Mouse (Mus musculus) E14TG2a.4 (cell line): ENCODE measurements at regions not wholly inside any gene's neighbourhood (a gene's known extent, or its start where the extent isn't known, plus 50 kb on each side); places are given as distances from the start of the nearest gene placed in this dataset.

Source experiments
- H3K27me3 ChIP-seq: 2 replicates; pipeline ENCODE4 v1.6.1; 2014; ENCODE audit warnings: low read length, control low read depth; ENCODE audit not compliant: insufficient read depth
- H3K36me3 ChIP-seq: 2 replicates; pipeline ENCODE4 v1.6.1; 2014; ENCODE audit warnings: low read length, control low read depth; ENCODE audit not compliant: insufficient read depth
- H3K4me1 ChIP-seq: replicated peaks from 2 replicates; pipeline ENCODE4 v1.6.1; 2014; ENCODE audit warnings: low read depth, low read length, control low read depth
- H3K4me3 ChIP-seq: replicated peaks from 2 replicates; pipeline ENCODE4 v1.5.1; 2014; ENCODE audit warnings: mild to moderate bottlenecking, low read length
- H3K9me3 ChIP-seq: 2 replicates; pipeline ENCODE4 v1.6.1; 2014; ENCODE audit warnings: low read length, control low read depth
- CTCF ChIP-seq: conservative IDR thresholded peaks from 2 replicates; pipeline ENCODE4 v1.5.1; 2014; ENCODE audit warnings: low read length
- NANOG ChIP-seq: IDR thresholded peaks from 2 replicates; pipeline ENCODE4 v1.6.1; 2014; ENCODE audit warnings: borderline replicate concordance, low read length, mixed read lengths
- POU5F1 ChIP-seq: IDR thresholded peaks from 2 replicates; pipeline ENCODE4 v1.6.1; 2014; ENCODE audit warnings: low read length, borderline replicate concordance

DNA sequence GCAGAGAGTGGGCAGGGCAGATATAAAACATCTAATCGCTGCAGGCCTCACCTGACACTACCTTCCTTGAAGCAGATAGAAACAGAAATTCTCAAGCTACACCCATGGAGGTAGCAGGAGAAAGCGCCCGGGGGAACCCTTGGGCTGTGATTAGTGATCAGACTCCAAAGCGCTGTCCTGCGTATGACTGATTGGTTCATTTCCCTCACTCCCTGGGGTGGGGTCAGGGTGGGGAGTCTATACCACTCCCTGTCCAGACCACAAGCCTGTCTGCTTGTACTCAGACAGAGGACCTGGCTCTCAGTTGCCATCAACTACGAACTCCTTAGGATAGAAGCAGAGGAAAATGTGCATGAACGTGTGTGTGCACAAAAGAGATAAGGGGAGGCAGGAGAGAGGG, 77.7 kb downstream of the Gm826 start:
- Histone ChIP-seq H3K4me1 (no peaks in the 10 kb centered on the region), H3K27me3 (no peaks in the 10 kb centered on the region), H3K36me3 (no peaks in the 10 kb centered on the region), H3K4me3 (no peak overlapping the region), H3K9me3 (no peaks in the 10 kb centered on the region)
- TF ChIP-seq POU5F1 = no peak
- no peak for TF ChIP-seq NANOG
- no peak for TF ChIP-seq CTCF

DNA sequence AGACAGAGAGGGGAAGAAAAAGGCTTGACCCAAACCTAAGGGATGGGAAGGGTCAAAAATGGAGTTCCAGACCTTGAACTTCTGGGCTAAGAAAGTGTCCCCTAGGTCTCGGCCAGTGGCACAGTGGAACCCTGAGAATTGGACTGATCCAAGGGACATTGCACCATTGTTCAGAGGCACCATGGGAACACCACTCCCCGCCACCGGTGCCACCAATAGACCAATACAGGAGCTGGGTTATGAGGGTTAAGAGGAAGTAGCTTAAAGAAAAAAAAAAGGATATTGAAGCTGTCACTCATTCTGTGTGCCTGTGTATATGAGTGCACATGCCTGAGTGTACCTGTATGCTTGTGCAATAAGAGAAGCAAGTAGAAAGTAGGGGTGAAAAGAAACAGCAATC, 83.7 kb downstream of the Gm826 start:
- Histone ChIP-seq H3K9me3 (no peaks in the 10 kb centered on the region), H3K27me3 (0 out of 2 replicates have a peak, but pooled peaks cover 7% of the 10 kb centered on the region), H3K4me3 (no peak overlapping the region), H3K4me1 (no peaks in the 10 kb centered on the region), H3K36me3 (no peaks in the 10 kb centered on the region)
- TF ChIP-seq POU5F1 (no peak), NANOG (no peak), CTCF (no peak)

DNA sequence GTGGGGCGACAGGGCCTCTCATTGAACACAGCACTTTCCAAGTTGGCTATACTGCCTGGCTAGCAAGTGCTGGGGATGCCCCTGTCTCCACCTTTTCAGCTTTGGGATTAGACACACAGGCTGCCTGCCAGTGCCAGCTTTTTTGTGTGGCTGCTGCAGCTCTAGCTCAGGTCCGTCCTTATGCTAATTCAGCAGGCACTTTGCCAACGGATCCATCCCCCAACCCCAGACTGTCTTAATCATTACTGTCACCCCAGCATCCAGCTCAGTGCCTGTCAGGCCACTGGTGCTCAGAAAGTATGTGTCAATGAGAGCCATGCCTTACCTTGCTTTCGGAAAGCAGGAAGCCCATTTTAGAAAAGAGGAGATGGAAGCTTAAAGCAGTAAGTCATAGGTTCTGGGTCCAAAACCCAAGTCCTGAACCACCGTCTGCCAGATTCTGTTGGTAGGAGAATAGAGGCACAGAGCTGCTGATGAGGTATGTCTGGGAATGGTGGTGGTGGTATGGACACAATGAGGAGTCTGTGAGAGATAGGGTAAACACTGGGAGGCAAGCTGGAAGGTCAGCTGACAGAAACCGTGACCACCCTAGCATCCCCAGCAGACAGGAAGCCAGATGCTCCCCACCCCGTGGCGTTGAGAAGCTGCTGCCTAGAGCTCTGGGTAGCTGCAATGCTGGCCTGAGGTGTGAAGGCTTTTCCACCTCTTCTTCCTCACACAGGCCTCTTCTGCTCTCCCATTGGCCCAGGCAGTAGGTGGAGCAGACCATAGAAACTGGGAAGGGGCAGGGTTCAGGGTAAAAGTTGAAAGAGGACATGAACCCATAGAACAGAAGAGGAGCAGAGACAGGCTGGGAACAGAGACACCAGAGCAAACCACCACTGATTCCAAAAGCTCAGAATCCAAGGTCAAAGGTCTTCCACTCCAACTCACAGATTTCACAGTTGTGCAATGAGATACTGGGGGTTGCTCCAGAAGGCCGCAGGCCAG, 84.6 kb downstream of the Gm826 start:
- Histone ChIP-seq H3K36me3 (no peaks in the 10 kb centered on the region), H3K4me1 (no peaks in the 10 kb centered on the region), H3K9me3 (no peaks in the 10 kb centered on the region), H3K4me3 (no peak overlapping the region), H3K27me3 (0 out of 2 replicates have a peak, but pooled peaks cover 7% of the 10 kb centered on the region)
- TF ChIP-seq CTCF = no peak
- TF ChIP-seq POU5F1 = no peak
- no peak for TF ChIP-seq NANOG

DNA sequence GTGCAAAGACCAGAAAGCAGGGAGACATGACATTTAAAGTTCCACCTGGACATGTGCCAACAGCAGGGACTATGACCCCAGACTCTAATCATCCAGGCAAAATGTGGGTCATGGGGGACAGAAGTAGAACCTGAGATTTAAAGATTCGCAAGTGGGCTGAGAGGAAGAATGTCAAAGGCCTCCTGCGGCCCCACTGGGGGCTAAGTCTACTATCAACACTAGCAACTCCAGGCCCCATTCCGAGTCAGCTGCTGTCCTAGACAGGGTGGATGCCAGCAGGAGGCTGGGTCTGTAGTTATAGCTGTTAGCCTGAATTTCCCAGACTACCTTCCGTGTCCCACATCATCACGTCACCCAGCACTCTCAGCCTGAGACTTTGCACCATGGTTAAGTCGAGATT, 86.7 kb downstream of the Gm826 start:
- H3K36me3 ChIP-seq = no peaks in the 10 kb centered on the region

DNA sequence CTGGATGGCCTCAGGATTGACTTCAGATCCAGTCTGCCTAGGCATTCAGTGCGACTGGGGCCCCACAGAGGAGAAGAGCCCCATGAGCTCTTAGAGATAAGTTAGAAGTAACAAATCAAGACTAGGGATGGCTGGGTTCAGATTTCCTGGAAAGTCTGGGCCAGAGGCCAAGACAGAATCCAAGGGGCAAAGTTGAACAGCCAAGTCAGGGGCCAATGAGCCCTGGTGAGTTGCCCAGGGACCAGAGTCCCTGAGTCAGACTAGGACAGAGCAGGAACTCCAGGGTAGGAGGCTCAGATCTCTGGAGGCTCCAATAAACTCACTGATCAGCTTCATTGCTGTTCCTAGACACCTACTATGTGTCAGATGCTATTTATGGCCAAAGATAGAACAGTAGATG, 87.6 kb downstream of the Gm826 start:
- H3K27me3 ChIP-seq = 0 out of 2 replicates have a peak, but pooled peaks cover 7% of the 10 kb centered on the region
- TF ChIP-seq POU5F1 (no peak), NANOG (no peak), CTCF (no peak)
- no peak overlapping the region for H3K4me3 ChIP-seq
- no peaks in the 10 kb centered on the region for H3K36me3 ChIP-seq
- no peaks in the 10 kb centered on the region for H3K4me1 ChIP-seq
- H3K9me3 ChIP-seq = no peaks in the 10 kb centered on the region

More for the DNA sequence above, 86.7 kb downstream of the Gm826 start:
- 0 out of 2 replicates have a peak, but pooled peaks cover 7% of the 10 kb centered on the region for H3K27me3 ChIP-seq
- H3K4me1 ChIP-seq = no peaks in the 10 kb centered on the region
- TF ChIP-seq POU5F1 (no peak), CTCF (no peak), NANOG (no peak)
- no peak overlapping the region for H3K4me3 ChIP-seq
- H3K9me3 ChIP-seq = no peaks in the 10 kb centered on the region

DNA sequence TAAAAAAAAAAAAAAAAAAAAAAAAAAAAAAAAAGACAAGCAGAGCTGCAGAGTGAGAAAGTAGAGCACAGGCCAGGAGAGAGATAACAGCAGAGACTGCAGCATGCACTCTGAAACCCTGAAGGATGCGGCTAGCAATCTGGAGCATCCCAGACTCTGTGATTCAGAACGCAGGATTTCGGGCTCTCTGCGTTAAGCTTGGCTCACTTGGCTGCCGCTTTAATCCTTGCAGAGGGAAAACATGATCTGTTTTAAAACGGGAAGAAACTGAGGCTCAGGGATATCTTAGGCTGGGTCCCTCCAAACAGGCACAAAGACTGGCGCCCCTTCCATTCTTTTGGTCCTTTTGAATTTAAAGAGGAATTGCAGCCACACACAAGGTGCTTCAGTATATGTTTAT, 89.1 kb downstream of the Gm826 start:
- Histone ChIP-seq H3K9me3 (no peaks in the 10 kb centered on the region), H3K27me3 (0 out of 2 replicates have a peak, but pooled peaks cover 7% of the 10 kb centered on the region), H3K4me1 (peaks cover 3% of the 10 kb centered on the region; the same call in 1 of the 2 replicates), H3K36me3 (no peaks in the 10 kb centered on the region), H3K4me3 (no peak overlapping the region)
- TF ChIP-seq POU5F1 = no peak
- no peak for TF ChIP-seq CTCF
- TF ChIP-seq NANOG = no peak

DNA sequence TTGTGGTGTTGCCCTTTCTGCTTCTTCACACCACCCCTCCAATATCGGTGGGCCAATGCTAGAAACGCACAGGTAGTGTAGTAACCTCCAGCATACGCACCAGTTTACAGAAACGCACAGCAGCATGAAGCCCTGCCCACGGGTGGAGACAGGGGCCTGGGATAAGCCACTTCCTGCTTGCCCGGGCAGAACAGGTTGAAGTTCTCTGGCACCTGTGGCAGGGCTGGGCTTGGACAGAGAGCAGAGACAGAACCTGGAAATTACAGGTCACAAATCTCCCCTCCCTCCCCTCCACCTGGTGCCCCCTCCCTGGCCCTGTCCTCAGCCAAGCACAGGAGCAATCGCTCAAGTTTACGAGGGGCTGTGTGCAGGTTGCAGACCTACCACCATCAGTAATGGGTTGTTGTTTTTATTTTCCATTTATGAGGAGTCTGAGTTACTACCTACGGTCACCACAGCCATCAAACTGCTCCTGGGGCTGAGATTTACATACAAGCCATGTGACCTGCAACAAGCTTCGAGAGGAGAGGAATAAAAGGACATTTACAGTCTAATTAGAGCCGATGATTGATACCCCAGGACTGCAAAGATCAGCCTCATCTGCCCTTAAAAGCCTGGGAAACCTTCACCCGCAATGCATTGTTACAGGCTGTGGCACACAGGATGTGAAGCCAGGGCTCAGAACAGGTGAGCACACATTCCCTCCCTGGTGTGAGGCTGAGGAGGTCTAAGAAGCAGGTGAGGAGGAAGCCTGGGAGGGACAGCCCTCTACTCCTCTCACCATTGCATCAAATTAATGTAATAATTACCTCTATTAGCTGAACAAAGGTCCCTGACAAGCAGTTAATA, 93.2 kb downstream of the Gm826 start:
- TF ChIP-seq CTCF = no peak
- no peak for TF ChIP-seq NANOG
- no peak for TF ChIP-seq POU5F1
- no peaks in the 10 kb centered on the region for H3K36me3 ChIP-seq
- no peak overlapping the region for H3K4me3 ChIP-seq
- no peaks in the 10 kb centered on the region; the same call in 1 of the 2 replicates for H3K9me3 ChIP-seq
- no peaks in the 10 kb centered on the region for H3K27me3 ChIP-seq
- H3K4me1 ChIP-seq = peaks cover 3% of the 10 kb centered on the region; the same call in 1 of the 2 replicates
